Mouse (Mus musculus) spleen, adult 2 months (tissue): Measurements from ENCODE around the gene Aste1. TPM values are rescaled to one million over a fixed set of nuclear protein-coding genes. Genes with fewer than 3 reads are reported as not detected.

Experiments
- DNase-seq, 2 experiments: peaks; one replicate each; pipeline versions ENCODE4 v3.0.0 to v3.0.0-alpha.2; 2012 to 2021; ENCODE audit warnings: low spot score in 2 of 2, low read depth in 1 of 2
- H3K27ac ChIP-seq: fragments of 200-500 bp; 2 replicates; pipeline ENCODE4 v1.5.1; 2012; ENCODE audit warnings: low read length, inconsistent platforms; ENCODE audit not compliant: insufficient read depth
- H3K27me3 ChIP-seq: fragments of 200-500 bp; 2 replicates; pipeline ENCODE4 v1.6.1; 2012; ENCODE audit warnings: mild to moderate bottlenecking, moderate library complexity, low read length, inconsistent platforms; ENCODE audit not compliant: control insufficient read depth, insufficient read depth
- H3K36me3 ChIP-seq: fragments of 200-500 bp; 2 replicates; pipeline ENCODE4 v1.6.1; 2012; ENCODE audit warnings: mild to moderate bottlenecking, low read length, inconsistent platforms; ENCODE audit not compliant: control insufficient read depth, insufficient read depth
- H3K4me1 ChIP-seq: fragments of 200-500 bp; 2 replicates; pipeline ENCODE4 v1.6.1; 2011; ENCODE audit warnings: inconsistent platforms; ENCODE audit not compliant: control insufficient read depth, insufficient read depth, insufficient read length
- H3K4me3 ChIP-seq: fragments of 200-500 bp; 2 replicates; pipeline ENCODE4 v1.5.1; 2011; ENCODE audit warnings: mild to moderate bottlenecking, inconsistent platforms; ENCODE audit not compliant: insufficient read depth, insufficient read length; ENCODE audit errors: extremely low read depth
- CTCF ChIP-seq: fragments of 200-500 bp; IDR thresholded peaks from 2 replicates; pipeline ENCODE4 v1.5.1; 2011; ENCODE audit warnings: mild to moderate bottlenecking, inconsistent platforms; ENCODE audit not compliant: insufficient read depth, insufficient read length, insufficient replicate concordance; ENCODE audit errors: extremely low read depth
- POLR2A ChIP-seq: fragments of 200-500 bp; IDR thresholded peaks from 2 replicates; pipeline ENCODE4 v1.6.1; 2011; ENCODE audit warnings: low read depth, low read length, inconsistent platforms
- WGBS: fragments of 180-500 bp; shearing (Covaris S2); methylation state at CpG from one replicate; pipeline ENCODE4 v1.1.7; 2018; 5-methylcytosine and 5-hydroxymethylcytosine counted together
- polyA plus RNA-seq: library from polyadenylated mRNA; depleted of rRNA; stranded (reverse); fragments of >200 nt; gene quantifications from 2 replicates; pipeline ENCODE4 v1.2.3, GENCODE M21; 2012; rRNA removed

Aste1 gene
- polyA plus RNA-seq, 1 experiment = 3.5 TPM

- no peak for TF ChIP-seq CTCF
- TF ChIP-seq POLR2A = no peak
- Histone ChIP-seq H3K4me1 (no peaks in the 10 kb centered on the region), H3K27ac (no peak overlapping the region), H3K36me3 (no peaks in the 10 kb centered on the region), H3K27me3 (no peaks in the 10 kb centered on the region), H3K4me3 (no peak overlapping the region)
- 54% methylated on average over 5 of the region's 5 CpGs for WGBS
- no peak for DNase-seq
Observed at GRCm38 (mm10) chr9:105390616-105391015, 4.6 kb upstream of the Aste1 start.

GRCm38 (mm10) chr9:105394720-105395119 lies 472 bp upstream of the Aste1 start:
- H3K4me1 ChIP-seq = no peaks in the 10 kb centered on the region
- no peaks in the 10 kb centered on the region for H3K27me3 ChIP-seq
- 17% methylated on average over 11 of the region's 11 CpGs for WGBS
- TF ChIP-seq CTCF (no peak), POLR2A (no peak)
- DNase-seq = no peak
- peak overlapping the region; percentile 84; the same call in 1 of the 2 replicates for H3K4me3 ChIP-seq
- H3K36me3 ChIP-seq = peaks cover 4% of the 10 kb centered on the region; the same call in 1 of the 2 replicates
- H3K27ac ChIP-seq = no peak overlapping the region

- peaks cover 19% of the 10 kb centered on the region for H3K36me3 ChIP-seq
- H3K27me3 ChIP-seq = no peaks in the 10 kb centered on the region
- TF ChIP-seq POLR2A (no peak), CTCF (no peak)
- WGBS = 95% methylated on average over 6 of the region's 6 CpGs
- H3K4me3 ChIP-seq = no peak overlapping the region
- H3K27ac ChIP-seq = no peak overlapping the region
- H3K4me1 ChIP-seq = no peaks in the 10 kb centered on the region
- DNase-seq = no peak
Observed at GRCm38 (mm10) chr9:105408549-105408948, 13.4 kb downstream of the Aste1 start.

- Histone ChIP-seq H3K36me3 (peaks cover 26% of the 10 kb centered on the region), H3K27ac (no peak overlapping the region), H3K4me1 (no peaks in the 10 kb centered on the region), H3K4me3 (no peak overlapping the region), H3K27me3 (no peaks in the 10 kb centered on the region)
- no peak for TF ChIP-seq POLR2A
- TF ChIP-seq CTCF = no peak
- 77% methylated on average over 13 of the region's 13 CpGs for WGBS
- no peak for DNase-seq
Observed at GRCm38 (mm10) chr9:105459032-105459431, 63.8 kb downstream of the Aste1 start.

- Histone ChIP-seq H3K36me3 (peaks cover 25% of the 10 kb centered on the region), H3K27me3 (no peaks in the 10 kb centered on the region), H3K4me3 (no peak overlapping the region), H3K4me1 (no peaks in the 10 kb centered on the region), H3K27ac (no peak overlapping the region)
- WGBS = 95% methylated on average over 7 of the region's 7 CpGs
- no peak for DNase-seq
- TF ChIP-seq CTCF (no peak), POLR2A (no peak)
Observed at GRCm38 (mm10) chr9:105461496-105461895, 66.3 kb downstream of the Aste1 start.

Other genes with a start within 250 kb of the Aste1 start
- gene Nek11, start 132 bp downstream of the Aste1 start, polyA plus RNA-seq = 0.04 TPM in 1 of 2 replicates, not detected in the other
- 20.7 and 36.8 TPM in 2 replicates for gene Atp2c1, start 131.9 kb downstream of the Aste1 start, polyA plus RNA-seq
- 33.6 and 36.9 TPM in 2 replicates for gene Pik3r4, start 247.6 kb downstream of the Aste1 start, polyA plus RNA-seq